Mouse (Mus musculus) layer of hippocampus, postnatal 25 days (tissue): ENCODE data around the gene Nhsl1. TPM values are rescaled to one million over a fixed set of nuclear protein-coding genes. Genes with fewer than 3 reads are reported as not detected.

Experiments used
- DNase-seq, 2 experiments: peaks; one replicate each; pipeline ENCODE4 v3.0.0; 2022; ENCODE audit warnings: mixed read lengths in 2 of 2, low spot score in 1 of 2; ENCODE audit errors: extremely low spot score in 1 of 2
- total RNA-seq, 2 experiments: library from RNA; stranded (reverse); gene quantifications; 2 replicates each; pipeline ENCODE4 v1.2.3; 2021

The Nhsl1 gene
- total RNA-seq: 10 to 100 TPM; 48.9 to 49.6 TPM

DNA sequence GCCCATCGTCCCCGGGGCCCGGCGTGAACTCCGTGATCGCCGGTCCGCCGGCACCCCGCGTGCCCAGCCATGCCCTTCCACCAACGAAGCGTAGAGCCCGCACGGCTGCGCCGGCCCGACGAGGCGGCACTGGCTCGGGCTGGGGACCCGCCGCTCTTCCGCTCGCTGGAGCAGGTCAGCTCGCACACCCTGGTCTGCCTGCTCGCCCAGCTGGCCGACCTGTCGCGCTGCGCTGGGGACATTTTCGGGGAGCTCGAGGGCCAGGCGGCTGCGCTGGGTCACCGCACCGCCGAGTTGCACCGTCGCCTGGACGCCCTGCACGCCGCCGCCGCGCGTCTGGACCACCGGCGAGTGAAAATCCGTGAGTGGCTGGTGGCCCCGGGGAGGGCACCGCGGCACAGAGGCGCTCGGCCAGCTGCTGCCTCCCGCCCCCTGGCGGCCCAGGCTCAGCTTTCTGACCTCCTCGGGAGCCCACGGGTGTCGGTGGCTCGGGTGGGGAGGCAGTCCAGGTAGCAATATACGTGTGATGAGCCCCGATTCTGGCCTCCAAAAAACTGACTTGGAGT lies at the start of gene Nhsl1:
Gene Nhsl1 (plus strand): TSS at position 70 of the 566 bp plus-strand sequence.
- DNase-seq: peak; percentile 31 to 40

DNA sequence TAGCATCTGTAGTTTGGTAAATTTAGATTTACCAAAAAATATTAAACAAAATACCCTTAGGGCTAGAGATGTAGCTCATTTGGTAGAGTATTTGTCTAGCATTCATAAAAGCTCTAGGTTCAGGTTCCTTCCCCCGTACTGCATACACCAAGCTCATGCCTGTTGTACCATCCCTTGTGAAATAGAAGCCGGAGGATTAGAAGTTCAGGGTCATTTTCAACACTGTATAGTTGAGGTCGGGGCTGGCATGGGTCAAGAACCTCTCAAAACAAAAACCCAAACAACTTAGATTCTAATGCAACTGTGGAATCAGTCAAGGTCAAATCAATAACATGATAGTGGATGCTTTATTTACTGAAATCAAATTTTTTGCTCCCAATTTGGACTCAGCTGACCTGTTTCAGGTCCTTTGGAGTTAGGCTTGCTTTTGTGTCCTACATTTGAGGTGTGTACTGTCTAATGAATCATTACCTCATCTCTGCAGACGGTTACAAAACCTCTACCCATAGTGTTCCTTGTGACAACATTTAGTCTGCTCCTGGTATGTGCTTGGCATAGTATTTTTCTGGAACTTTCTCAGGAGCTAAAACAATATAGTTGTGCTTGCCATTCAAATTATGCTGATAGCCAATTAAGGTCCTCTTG lies 42.6 kb upstream of the Nhsl1 start:
- no peak for DNase-seq

DNA sequence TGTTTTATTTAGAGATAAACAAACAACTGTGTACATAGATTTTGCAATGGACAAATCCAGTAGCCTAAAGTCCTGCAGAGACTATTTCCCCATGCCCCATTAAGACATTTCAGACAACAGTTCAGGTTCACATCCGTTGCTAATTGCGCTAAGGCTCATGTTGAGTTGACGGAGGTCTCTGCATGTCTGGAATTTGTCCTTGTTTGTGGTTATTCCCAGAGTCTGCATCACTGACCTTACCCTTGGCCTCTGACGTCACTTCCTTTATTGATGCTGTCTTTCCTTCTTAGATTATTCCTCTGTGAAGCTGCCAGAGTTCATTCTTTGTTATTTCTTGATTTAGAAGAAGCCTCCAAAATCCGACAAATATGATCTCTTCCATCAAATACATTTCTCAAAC lies 34.8 kb upstream of the Nhsl1 start:
- no peak for DNase-seq

DNA sequence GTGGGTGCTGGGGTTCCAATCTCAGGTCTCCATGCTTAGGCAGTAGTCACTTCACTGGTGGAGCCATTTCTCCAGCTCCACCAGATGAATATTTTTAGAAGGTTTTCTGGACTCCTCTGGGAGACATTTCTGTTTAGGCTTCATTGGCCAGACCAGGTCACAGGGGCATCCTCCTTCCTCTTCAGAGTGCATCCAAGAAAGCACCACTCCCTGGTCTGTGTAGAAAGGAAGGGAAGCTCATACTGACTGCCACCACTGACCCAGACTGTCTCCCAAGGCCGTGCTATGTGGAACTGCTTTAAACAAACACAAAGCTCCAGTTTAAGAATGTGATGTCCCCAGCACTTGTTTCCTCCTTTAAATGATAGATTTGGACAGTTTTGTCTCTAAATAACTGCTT lies 29.3 kb upstream of the Nhsl1 start:
- no peak for DNase-seq

DNA sequence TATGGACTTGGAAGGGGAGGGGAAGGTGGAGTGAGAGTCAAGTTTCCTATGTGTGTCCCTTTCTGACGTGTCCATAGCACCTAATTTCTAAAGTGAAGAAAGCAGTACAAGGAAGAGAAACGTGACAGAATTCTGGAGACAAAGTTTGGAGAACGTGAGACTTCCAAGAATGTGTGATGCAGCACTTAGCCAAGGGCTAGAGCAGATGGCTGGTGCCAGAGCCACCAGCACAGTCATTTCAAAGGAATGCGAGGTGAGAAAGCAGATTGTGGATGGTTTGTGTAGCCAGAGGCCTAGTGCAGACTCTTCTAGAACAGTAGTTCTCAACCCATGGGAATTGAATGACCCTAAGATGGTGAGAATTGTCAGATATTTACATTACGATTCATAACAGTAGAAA lies 13.7 kb upstream of the Nhsl1 start:
- DNase-seq: no peak

DNA sequence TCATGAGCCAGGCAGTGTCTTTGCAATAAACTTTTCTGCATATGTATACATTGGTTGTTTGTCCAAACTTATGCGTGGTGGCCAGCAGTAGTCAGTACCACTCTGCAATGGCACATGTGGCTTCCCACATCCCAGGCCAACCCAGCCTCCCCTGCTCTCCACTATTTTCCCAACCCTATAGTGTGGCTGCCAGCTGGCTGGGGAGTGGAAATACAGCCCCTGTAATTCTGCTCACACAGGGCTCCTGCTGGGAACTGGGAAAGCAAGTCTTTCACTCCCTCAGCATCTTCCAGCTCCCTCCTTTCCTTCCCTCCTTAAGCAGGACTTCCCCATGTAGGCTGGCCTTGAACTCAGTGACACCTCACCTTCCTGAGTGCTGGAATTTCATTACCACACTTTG lies 3.7 kb upstream of the Nhsl1 start:
- no peak for DNase-seq

DNA sequence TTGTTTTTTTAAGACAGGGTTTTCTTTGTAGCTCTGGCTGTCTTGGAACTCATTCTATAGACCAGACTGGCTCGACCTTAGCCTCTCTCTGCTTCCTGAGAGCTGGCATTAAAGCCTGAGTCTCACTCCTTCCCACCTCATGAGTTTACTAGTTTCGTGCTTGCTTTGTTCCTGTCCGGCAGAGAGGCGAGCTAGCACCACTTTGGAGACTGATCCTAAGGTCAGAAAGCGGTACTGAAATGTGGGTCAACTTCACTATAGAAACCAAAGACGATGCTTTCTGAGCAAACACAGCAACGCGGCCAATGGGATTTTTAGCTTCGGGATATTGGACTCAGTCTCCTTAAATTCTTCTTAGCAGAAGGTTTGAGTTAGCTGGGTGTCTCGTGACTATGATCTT lies 1.3 kb upstream of the Nhsl1 start:
- DNase-seq: no peak

DNA sequence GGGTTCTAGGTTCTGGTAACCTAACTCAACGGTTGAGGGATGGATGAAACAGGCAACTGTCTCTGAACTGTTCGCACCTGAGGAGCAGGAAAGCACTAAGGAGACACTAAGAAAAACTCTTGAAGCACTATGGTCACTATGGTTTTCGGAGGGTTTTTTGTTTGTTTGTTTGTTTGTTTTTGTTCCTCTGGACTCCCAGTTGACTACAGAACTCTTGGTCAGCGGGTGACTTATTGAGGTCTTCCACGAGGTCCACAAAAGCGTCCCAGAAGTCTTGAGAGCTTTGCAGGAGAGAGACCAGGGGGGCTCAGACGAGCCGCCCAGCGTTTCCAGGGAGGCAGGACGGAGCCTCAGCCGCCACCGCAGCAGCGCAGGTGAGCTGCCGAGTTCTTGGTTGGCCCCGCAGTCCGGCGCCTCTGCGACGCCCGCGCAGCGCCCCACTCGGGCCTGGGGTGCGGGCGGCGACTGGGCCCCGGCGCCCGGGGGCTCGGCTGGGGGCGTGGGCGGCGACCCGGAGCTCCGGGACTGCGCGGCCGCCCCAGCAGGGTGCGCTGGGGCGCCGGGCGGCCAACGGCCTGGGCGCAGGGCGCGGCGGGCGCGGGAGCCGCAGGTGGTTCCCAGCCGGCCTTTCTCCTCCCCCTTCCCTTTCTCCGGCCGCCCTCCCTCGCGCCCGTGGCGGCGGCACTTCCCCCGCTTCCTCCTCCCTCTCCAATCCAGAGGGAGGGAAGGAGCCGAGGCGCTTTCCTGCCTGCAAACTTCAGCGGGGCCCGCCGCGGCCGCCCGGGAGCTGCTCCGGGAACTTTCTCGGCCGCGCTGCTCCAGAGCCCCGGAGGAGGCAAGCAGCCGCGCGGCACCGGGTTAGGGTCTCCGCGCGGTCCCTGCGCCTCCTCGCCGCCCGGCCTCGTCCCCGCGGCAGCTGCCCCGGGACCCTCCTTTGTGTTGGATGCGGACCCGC lies 547 bp upstream of the Nhsl1 start:
- peak in 1 of 2 experiments; percentile 20 for DNase-seq

DNA sequence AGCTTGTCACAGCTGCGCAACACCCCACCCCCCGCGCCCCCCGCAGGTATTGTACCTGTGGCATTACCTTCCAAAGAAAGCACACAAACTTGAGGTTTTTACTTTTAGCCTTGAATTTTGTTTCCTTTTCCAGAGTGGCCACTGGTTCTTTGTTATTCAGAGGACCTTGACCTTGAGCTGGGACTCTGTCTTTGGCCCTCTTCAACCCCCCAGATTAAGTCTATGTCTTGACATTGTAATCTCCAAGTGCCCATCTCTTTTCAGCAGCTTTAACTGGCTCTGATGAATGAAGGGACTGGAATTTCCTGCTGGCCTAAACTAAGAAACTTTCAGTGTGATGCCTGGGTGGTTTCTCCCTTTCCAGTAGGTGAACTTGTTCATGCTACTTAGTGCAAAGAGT lies 906 bp downstream of the Nhsl1 start:
- no peak for DNase-seq

DNA sequence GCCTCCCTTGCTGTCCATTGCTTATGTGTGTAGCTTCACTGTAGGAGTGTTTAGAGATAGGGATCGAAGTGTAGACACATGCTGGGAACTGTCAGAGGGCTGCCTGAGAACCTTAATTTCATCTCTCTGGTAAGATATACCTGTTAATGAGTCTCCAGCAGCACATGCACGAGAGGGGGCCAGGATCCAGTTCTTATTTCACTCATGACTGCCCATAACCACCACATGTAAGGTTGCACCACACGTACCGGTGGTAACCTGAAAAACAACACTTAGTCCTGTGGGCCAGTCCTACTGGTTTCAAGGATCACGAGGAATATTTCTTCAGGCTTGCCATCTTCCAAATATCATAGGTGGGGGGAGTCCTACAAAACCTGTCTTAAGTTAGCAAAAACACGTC lies 3.1 kb downstream of the Nhsl1 start:
- no peak for DNase-seq

DNA sequence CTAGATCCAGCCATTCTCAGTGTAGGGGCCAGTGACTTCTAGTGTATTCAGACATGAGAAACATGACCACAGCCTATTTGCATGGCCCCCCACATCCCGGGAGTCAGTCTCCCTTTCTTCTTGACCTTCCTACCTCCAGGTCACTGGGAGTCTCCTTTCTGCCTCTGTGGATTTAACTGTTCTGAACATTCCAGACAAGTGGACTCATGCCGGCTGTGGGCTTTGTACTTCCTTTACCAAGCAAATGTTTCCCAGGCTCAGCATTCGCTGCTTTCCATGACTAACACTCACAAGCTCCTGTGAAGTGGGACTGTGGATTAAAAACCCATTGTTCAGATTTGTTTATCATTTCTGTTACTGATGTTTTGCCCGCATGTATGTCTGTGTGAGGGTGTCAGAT lies 4.9 kb downstream of the Nhsl1 start:
- DNase-seq: no peak

DNA sequence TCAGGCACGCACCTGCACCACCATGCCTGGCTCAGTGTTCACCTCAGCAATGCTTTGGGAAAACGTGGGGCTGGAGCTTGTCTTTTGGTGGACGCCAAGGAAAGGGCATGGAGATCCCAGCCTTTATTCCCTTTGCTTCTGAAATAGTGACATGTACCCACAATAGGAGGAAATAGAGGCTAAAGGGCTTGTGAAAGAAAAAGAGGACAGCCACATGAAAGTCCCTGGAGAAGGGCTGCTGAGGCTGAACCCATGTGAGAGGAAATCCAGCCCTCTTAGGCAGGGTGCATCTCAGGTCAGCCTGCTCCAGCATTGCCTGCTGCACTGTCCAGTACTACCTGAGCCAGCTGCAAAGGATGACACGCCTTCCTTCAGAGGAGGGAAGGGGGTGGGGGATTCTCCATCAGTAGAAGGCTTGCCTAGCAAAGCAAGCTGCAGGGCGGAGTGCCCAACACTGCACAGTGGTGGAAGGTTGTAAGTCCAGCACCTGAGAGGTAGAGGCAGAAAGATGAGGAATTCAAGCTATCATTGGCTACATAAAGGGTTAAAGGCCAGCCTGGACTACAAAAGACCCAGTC lies 9.6 kb downstream of the Nhsl1 start:
- DNase-seq: no peak

DNA sequence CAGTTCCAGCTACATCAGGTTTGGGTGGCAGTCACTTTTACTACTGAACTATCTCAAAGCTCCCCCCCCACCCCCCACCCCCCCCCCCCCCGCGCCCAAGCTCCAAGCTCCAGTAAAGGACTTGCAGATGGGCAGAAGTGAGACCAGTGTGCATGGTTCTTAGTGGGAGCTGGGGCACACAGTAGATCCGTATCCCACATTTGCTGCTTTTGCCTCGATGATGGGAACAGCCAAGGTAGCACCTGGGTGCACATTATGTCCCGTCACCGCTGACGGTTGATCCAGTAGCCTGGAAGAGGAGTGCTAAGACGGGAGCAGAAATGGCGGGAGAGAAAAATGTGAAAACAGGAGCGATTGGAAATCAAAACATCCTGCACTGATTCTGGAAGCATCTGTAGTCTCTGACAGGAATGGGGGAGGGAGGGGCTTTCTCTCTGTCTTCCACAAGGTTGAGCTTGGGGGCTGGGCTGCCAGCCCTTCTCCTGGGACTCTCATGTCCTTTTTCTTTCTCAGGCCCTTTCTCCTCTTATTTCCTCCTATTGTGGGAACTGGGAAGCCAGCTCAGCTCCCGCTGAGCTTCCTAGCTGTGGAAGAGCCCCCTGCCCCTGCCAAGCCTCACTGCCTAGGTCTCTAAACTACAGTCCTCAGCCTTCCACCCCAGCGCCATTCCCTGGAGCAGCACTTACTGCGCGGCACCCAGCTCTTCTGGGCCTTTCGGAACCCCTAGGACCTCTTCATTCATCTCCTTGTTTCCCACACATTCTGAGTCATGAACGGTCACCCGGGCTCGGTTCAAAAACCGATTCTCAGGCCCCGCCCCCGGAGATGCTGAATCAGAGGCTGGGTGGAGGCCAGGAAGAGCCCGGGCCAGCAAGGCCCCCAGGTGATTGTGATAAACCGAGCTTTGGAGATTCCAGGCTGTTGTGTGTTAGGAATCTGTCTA lies 10.6 kb downstream of the Nhsl1 start:
- no peak for DNase-seq

DNA sequence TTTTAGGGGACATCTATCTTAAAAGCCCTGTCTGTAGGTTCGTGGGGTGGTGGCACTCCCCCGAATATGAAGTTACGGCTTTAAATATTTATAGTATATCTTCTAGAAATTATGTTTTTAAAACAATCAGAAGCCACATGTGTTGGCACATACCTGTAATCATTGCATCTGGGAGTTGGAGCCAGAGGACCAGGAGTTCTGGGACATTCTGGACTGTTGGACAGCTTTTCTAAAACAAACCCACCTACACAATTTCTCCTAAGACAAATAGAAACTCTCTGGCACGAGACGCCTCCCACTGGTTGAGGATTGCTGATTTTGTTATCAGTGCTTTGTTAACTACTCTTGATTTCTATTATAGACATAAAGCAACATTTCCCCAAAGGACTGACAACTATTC lies 11.7 kb downstream of the Nhsl1 start:
- no peak for DNase-seq

DNA sequence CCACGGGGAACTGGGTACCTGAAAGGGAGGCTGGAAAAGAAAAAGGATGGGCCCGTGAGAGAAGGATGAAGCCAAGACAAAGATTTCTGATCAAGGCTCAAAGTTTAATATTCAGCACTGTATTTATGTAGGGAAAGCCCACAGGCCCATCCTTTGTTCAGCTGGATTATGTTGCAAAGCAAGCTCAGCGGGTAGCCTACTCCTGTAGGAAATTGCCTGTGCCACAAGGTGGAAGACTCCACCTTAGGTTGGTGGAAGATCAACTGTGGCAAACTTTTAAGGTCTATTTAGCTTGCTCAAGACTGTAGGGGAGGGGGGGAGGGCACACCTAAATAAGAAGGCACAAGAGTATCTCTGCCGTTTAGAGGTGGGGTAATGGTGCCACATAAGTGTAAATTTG lies 14.8 kb downstream of the Nhsl1 start:
- no peak for DNase-seq

DNA sequence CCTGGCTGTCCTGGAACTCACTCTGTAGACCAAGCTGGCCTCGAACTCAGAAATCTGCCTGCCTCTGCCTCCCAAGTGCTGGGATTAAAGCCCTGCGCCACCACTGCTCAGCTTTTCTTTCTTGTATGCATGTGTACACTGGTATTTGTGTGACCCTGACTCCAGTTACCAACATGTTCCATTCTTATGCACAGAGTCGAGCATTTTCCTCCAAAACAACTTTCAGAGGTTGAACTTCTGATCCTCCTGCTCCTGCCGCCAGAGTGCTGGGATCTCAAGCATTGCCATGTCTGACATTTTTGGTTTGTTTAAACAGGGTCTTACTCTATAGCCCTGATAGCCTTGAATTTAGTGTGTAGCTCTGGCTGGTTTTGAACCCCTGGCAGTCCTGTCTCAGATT lies 15.4 kb downstream of the Nhsl1 start:
- no peak for DNase-seq

DNA sequence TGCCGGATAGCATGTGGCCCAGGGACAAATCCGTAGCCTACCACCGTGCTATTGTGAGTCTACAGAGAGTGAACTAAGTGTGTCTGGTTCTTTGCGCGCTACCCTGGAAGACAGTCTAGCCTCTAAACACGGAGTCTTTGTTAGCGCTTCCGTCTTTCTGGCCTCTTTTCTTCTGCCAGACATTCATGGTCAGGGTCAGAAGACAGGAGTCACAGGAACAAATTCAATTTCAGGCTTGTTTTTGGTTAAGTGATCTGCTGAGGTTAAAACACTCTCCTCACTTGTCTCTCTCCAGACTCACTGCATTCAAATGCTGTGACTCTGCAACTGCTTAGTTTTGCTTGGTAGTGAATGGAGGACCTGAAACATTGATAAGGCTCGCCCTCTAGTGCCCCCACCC lies 15.9 kb downstream of the Nhsl1 start:
- DNase-seq: no peak

DNA sequence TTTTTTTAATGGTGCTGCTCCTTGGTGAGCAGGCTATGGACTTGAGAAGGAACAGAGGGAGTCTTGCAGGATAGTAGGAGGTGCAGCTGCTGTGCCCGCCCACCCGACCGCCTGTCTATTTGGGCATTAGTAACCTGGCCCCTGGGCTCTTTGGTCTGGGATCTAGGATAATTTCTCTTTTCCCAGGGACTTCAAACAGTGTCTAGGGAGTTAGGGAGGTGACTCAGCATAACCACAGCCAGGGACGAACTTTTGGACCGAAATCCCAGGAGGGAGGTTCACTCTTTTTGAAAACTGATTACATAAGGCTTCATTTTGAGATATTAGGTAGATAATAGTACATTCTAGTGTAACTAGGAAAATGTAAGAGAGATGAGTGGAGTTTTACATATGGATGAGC lies 18.9 kb downstream of the Nhsl1 start:
- DNase-seq: no peak

DNA sequence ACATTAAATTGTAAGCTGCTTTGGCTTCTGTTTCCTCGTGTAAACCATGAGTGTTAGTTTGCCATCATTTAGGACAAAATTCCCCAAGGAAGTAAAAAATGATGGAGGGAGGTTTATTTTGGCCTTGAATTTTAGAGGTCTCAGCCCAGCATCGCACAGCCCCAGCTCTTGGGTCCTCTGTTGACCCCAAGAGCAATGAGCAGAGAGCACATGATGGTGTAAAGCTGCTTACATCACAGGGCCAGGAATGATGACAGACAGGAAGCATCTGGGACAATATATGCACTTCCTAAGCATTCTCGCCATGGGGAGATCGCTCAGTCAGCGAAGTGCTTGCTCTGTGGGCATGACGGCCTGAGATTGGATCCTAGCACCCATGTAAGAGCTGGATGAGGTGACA lies 20.6 kb downstream of the Nhsl1 start:
- DNase-seq: no peak

DNA sequence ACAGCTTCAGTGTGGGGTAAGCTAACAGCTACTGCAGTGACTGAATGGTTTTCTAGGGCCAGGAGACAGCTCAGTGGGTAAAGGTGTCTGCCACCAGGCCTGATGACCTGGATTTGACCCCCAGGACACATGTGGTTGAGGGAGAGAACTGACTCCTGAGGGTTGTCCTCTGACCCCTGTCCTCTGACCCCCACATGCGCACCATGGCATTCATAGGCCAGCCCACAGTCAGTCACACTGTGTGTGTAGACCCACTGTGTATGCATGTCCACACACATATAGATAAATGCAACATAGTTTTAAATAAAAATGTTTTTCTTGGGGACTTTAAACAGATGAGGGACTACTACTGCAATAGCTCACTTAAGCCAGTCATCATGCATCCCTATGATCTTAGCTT lies 22.1 kb downstream of the Nhsl1 start:
- no peak for DNase-seq
